Mouse (Mus musculus): ENCODE data around the gene Bglap2.

DNA sequence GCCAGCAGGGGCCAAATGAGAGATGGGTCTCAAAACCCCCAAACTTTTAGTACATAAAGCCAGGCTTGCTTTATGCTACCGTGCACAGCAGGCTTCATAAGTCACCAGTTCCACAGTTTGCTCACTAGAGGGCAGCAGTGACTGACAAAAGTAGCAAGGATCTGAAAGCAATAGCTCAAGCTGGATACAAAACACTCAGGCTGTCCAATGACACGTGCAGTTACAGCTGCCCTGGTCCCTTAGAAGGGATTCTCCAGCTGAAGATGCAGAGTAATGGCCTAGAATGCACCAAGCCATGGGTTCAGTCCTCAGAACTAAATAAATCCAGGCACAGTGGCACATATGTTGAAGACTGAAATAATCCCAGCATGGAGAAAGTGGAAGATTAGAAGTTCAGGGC lies 28.6 kb upstream of the Bglap2 start:
- TF ChIP-seq POLR2A (IDR thresholded peaks at IDR 0.05; ENCODE audit: low read depth, low read length), result no peak
- TF ChIP-seq CTCF (conservative IDR thresholded peaks at IDR 0.05; ENCODE audit: insufficient read depth, insufficient read length, low read depth, low read length), result peak; percentile 96
